Mouse (Mus musculus) small intestine, adult 2 months (tissue): Measurements from ENCODE around the gene Jagn1. TPM values are rescaled to one million over a fixed set of nuclear protein-coding genes. Genes with fewer than 3 reads are reported as not detected.
A peak's percentile ranks its signal among the peaks of the same experiment; 100 is the strongest.

Experiments used
- H3K27ac ChIP-seq: fragments of 200-500 bp; 2 replicates; pipeline ENCODE4 v1.5.1; 2012; ENCODE audit warnings: low read depth, low read length, control low read depth, inconsistent platforms; ENCODE audit not compliant: insufficient read depth
- H3K27me3 ChIP-seq: fragments of 200-500 bp; 2 replicates; pipeline ENCODE4 v1.6.1; 2012; ENCODE audit warnings: mild to moderate bottlenecking, moderate library complexity, low read length, inconsistent platforms; ENCODE audit not compliant: control insufficient read depth, insufficient read depth
- H3K36me3 ChIP-seq: fragments of 200-500 bp; 2 replicates; pipeline ENCODE4 v1.6.1; 2012; ENCODE audit warnings: mild to moderate bottlenecking, low read length, control low read depth, inconsistent platforms; ENCODE audit not compliant: control insufficient read depth, insufficient read depth
- H3K4me1 ChIP-seq: fragments of 200-500 bp; 2 replicates; pipeline ENCODE4 v1.6.1; 2012; ENCODE audit warnings: low read length, inconsistent platforms, mixed read lengths; ENCODE audit not compliant: control insufficient read depth, insufficient read depth, insufficient read length
- H3K4me3 ChIP-seq: fragments of 200-500 bp; 2 replicates; pipeline ENCODE4 v1.5.1; 2012; ENCODE audit warnings: low read depth, mild to moderate bottlenecking, control low read depth, inconsistent platforms, low read length, moderate library complexity
- CTCF ChIP-seq: fragments of 200-500 bp; IDR thresholded peaks from 2 replicates; pipeline ENCODE4 v1.5.1; 2012; ENCODE audit warnings: low read depth, mild to moderate bottlenecking, control low read depth, inconsistent platforms, low read length, moderate library complexity, mixed read lengths; ENCODE audit not compliant: insufficient replicate concordance, insufficient read length; ENCODE audit errors: extremely low read depth
- POLR2A ChIP-seq: fragments of 200-500 bp; IDR thresholded peaks from 2 replicates; pipeline ENCODE4 v1.6.1; 2012; ENCODE audit warnings: low read depth, mild to moderate bottlenecking, control low read depth, inconsistent platforms, low read length, moderate library complexity
- WGBS: fragments of 180-500 bp; shearing (Covaris S2); methylation state at CpG from one replicate; pipeline ENCODE4 v1.1.7; 2018; 5-methylcytosine and 5-hydroxymethylcytosine counted together
- polyA plus RNA-seq: library from polyadenylated mRNA; depleted of rRNA; stranded (reverse); fragments of >200 nt; gene quantifications from 2 replicates; pipeline ENCODE4 v1.2.3, GENCODE M21; 2012

Gene Jagn1
- polyA plus RNA-seq, 1 experiment, result 39.4 TPM

- peaks cover 16% of the 10 kb centered on the region for H3K4me1 ChIP-seq
- H3K36me3 ChIP-seq, result no peaks in the 10 kb centered on the region
- H3K4me3 ChIP-seq, result peak overlapping the region; percentile 60
- 18% methylated on average over 7 of the region's 7 CpGs for WGBS
- peak overlapping the region; percentile 86 for H3K27ac ChIP-seq
- H3K27me3 ChIP-seq, result no peaks in the 10 kb centered on the region
- TF ChIP-seq CTCF (peak; percentile 29; the same call in 1 of the 2 replicates), POLR2A (peak; percentile 77; the same call in 1 of the 2 replicates)
Observed at GRCm38 (mm10) chr6:113434691-113435090, 7.7 kb upstream of the Jagn1 start.

- Histone ChIP-seq H3K27ac (peak within 1 kb of the TSS; percentile 86), H3K4me1 (peaks cover 16% of the 10 kb centered on the region), H3K4me3 (peak within 1 kb of the TSS; percentile 60), H3K36me3 (no peaks in the 10 kb centered on the region), H3K27me3 (no peaks in the 10 kb centered on the region)
- TF ChIP-seq POLR2A (no peak), CTCF (no peak)
- 91% methylated on average over 9 of the region's 9 CpGs for WGBS
Observed at GRCm38 (mm10) chr6:113435664-113436205, 6.6 kb upstream of the Jagn1 start, which contains the start of gene Cidec. TSS of gene Cidec (minus strand) at chr6:113435760.

GRCm38 (mm10) chr6:113437135-113437534 lies 5.2 kb upstream of the Jagn1 start:
- no peak for TF ChIP-seq POLR2A
- TF ChIP-seq CTCF, result no peak
- no peaks in the 10 kb centered on the region for H3K27me3 ChIP-seq

GRCm38 (mm10) chr6:113438721-113439430 lies 3.5 kb upstream of the Jagn1 start:
- H3K27me3 ChIP-seq, result no peaks in the 10 kb centered on the region
- H3K4me3 ChIP-seq, result no peak overlapping the region
- TF ChIP-seq CTCF (no peak), POLR2A (no peak)
- H3K27ac ChIP-seq, result peak overlapping the region; percentile 94
- 19% methylated on average over 12 of the region's 12 CpGs for WGBS
- peaks cover 20% of the 10 kb centered on the region for H3K4me1 ChIP-seq
- H3K36me3 ChIP-seq, result no peaks in the 10 kb centered on the region

More at GRCm38 (mm10) chr6:113437135-113437534, 5.2 kb upstream of the Jagn1 start:
- no peak overlapping the region for H3K27ac ChIP-seq
- 82% methylated on average over 12 of the region's 12 CpGs for WGBS
- H3K4me3 ChIP-seq, result no peak overlapping the region
- no peaks in the 10 kb centered on the region for H3K36me3 ChIP-seq
- peaks cover 20% of the 10 kb centered on the region for H3K4me1 ChIP-seq

GRCm38 (mm10) chr6:113440686-113441085 lies 1.7 kb upstream of the Jagn1 start:
- Histone ChIP-seq H3K27ac (no peak overlapping the region), H3K36me3 (no peaks in the 10 kb centered on the region), H3K4me3 (no peak overlapping the region), H3K4me1 (peaks cover 13% of the 10 kb centered on the region; the same call in 1 of the 2 replicates), H3K27me3 (no peaks in the 10 kb centered on the region)
- 88% methylated on average over 3 of the region's 3 CpGs for WGBS
- TF ChIP-seq CTCF, result no peak
- TF ChIP-seq POLR2A, result no peak

GRCm38 (mm10) chr6:113441147-113441680 lies 1.2 kb upstream of the Jagn1 start:
- Histone ChIP-seq H3K27me3 (no peaks in the 10 kb centered on the region), H3K4me1 (peaks cover 13% of the 10 kb centered on the region; the same call in 1 of the 2 replicates), H3K4me3 (no peak overlapping the region), H3K27ac (no peak overlapping the region), H3K36me3 (no peaks in the 10 kb centered on the region)
- WGBS, result 55% methylated on average over 7 of the region's 7 CpGs
- TF ChIP-seq CTCF, result peak; percentile 75; the same call in 1 of the 2 replicates
- no peak for TF ChIP-seq POLR2A

- Histone ChIP-seq H3K27ac (peak overlapping the region; percentile 3; the same call in 1 of the 2 replicates), H3K4me3 (peak overlapping the region; percentile 90), H3K4me1 (peaks cover 13% of the 10 kb centered on the region; the same call in 1 of the 2 replicates), H3K36me3 (peaks cover under 1% of the 10 kb centered on the region; the same call in 1 of the 2 replicates), H3K27me3 (no peaks in the 10 kb centered on the region)
- 37% methylated on average over 9 of the region's 9 CpGs for WGBS
- no peak for TF ChIP-seq CTCF
- TF ChIP-seq POLR2A, result no peak
Observed at GRCm38 (mm10) chr6:113442087-113442441, 305 bp upstream of the Jagn1 start.
